Mouse (Mus musculus): Measurements from ENCODE around the gene Nudt9.

Gene Nudt9

DNA sequence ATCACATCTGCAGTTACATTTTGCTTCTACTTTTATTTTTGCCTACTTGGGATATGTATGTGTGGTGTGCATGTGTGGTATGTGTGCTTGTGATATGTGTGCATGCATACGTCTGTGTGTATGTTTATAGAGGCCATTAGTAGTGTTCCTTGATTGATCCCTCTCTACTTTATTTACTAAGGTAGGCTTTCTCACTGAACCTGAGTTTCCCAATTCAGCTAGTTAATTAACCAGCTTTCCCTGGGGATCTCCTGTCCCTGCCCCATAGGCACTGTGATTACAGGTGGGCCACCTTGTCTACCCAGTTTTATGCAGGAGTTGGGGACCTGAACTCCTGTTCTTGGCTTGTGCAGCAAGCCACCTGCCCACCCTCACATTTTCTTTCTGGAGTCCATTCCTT is 9.4 kb upstream of the Nudt9 start:
- DNase-seq (ENCODE audit: low spot score in 2 of 2), result no peak

DNA sequence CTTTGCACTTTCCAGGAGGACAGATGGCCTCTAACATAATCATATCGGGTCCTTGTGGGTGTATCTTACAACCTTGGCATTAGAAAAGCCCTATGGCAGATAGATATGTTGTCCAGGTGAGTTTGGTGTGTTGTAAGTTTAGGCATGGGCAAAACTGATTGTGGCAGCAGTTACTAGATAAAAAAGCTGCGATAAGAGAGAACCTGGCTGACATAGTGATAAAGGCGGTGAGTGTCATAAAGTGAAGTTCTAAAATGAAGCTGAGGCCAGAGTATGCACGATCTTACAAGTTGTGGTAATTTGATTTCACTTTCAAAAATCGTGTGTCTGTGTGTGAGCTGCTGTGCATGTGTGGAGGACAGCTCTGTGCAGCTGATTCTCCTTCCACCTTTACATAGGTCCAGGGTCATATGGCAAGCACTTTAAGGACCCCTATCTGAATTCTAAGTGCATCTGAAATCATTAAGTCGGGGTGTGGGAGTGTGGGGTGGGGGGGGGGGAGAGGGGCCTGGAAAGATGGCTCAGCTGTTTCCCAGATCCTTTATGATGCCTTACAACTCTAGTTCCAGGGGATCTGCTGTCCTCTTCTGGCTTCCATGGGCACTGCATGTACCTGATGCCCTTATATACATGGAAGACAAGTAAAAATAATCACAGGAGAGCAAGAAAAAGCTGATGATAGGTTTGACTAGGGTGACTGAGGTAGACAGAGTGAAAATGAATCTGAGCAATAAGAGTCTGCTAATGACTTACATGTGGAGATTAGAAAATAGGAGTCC is 6.8 kb upstream of the Nudt9 start:
- peak; percentile 43 to 54 for DNase-seq (ENCODE audit: low spot score in 2 of 2)

GRCm38 (mm10) chr5:104042906-104043305 is 3.2 kb upstream of the Nudt9 start:
- DNase-seq (ENCODE audit: low spot score in 2 of 2), result no peak

DNA sequence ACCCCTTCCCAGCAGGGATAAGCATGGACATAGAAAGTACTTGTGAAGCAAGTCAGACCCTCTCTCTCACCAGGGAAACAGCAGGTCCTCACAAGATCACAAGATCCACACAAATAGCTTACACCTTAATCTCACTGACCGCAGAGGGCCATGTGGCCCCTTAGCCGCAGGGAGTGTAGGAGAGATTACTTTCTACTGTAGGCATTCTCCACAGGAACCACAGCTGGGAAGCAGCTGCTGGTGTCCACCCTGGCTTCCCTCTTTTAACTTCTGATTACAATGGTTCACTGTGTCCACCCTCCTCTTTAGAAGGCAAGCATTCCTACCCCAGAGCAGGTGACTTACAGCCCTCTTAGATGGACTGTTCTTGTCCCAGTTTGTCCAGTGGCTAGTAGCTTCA is 2.4 kb upstream of the Nudt9 start:
- DNase-seq (ENCODE audit: low spot score in 2 of 2), result no peak

- DNase-seq (ENCODE audit: low spot score in 2 of 2), result no peak
Measured at GRCm38 (mm10) chr5:104047200-104048105, 1.3 kb downstream of the Nudt9 start.

- no peak for DNase-seq (ENCODE audit: low spot score in 2 of 2)
Measured at GRCm38 (mm10) chr5:104048139-104048538, 2.0 kb downstream of the Nudt9 start.

GRCm38 (mm10) chr5:104052956-104053355 is 6.8 kb downstream of the Nudt9 start:
- DNase-seq (ENCODE audit: low spot score in 2 of 2), result no peak

DNA sequence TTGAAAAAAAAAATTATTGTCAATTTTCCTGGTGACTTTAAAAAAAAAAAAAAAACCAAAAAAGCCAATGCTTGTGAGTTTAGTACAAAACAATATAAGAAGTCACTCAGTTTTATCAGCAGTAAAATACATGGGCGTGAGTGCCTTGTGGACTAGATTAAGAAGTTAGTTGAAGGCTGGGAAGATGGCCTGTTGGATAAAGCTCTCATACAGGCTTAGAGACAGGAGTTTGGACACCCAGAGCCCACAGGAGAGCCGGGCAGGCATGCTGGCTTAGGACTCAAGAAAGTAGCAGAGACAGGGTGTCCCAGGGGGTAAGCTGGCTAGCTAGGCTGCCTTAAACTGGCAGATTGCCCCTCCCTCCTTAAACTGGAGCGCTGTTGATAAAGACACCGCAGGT is 8.8 kb downstream of the Nudt9 start:
- no peak for DNase-seq (ENCODE audit: low spot score in 2 of 2)

DNA sequence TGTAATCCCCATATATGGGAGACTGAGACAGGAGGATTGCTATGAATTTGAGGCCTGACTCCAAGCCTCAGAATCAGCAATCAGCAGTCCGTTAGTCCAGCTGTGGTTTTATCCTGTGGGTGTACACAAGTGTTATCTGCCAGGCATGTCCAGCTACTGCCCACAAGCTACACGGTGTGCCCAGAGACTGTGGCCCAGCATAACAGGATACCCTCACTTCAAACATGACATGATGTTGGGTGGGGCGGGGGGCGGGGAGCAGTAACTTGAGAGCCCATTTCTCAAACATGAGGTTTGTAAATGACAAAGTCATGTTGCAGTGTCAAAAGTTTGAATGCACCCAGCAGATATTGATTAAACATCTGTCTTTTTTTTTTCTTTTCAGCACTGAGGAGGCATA is 9.7 kb downstream of the Nudt9 start:
- no peak for DNase-seq (ENCODE audit: low spot score in 2 of 2)

- no peak for DNase-seq (ENCODE audit: low spot score in 2 of 2)
Measured at GRCm38 (mm10) chr5:104056295-104056694, 10.2 kb downstream of the Nudt9 start.

DNA sequence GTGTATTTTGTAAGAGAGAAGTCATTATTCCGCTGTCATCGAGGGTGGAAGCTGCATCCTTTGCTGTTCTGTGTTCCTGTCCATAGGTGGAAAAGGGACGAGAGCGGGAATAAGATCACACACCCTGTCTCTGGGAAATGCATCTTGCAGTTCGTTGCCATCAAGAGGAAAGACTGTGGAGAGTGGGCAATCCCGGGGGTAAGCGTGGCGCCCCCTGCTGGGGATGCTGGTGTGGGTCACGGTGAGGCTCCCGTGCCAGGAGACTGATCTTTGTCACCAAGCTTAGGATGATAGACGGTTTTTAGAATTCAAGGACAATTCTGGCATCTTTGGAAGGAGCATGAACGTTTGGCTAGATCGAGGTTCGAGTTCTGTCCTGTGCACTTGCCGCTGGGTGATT is 11.9 kb downstream of the Nudt9 start:
- DNase-seq (ENCODE audit: low spot score in 2 of 2), result peak in 1 of 2 experiments; percentile 43

DNA sequence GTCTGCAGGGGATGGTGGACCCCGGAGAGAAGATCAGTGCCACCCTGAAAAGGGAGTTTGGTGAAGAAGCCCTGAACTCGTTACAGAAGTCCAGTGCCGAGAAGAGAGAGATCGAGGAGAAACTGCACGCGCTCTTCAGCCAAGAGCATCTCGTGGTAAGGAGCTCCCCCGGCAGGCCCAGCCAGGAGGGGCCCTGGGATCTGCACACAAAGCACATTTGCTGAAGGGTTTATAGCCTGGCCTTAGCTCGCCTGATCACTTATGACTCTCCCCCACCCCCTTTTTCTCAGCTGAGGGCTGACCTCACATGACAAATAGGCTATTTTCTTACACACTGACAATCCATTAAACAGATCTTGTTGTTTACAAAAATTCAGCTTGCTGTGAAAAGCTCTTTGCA is 13.5 kb downstream of the Nudt9 start:
- no peak for DNase-seq (ENCODE audit: low spot score in 2 of 2)

DNA sequence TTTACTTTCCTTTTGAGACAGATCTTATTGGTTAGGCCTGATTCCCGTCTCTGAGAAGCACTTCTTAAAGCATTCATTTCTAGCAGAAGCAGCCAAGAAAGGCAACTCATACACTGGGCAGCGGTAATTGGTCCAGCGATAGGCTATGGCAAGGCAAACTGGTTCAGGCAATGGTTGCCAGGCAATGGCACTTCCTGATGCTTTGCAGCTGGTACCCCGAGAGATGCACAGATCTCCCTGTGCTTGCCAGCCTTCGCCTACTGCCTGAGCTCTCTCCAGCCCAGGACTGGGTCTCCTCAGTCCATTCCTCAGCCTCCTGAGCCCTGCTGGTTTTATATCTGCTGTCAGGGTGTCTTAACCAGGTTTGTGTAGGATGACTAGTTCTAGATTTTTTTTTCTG is 14.3 kb downstream of the Nudt9 start:
- DNase-seq (ENCODE audit: low spot score in 2 of 2), result no peak

GRCm38 (mm10) chr5:104061936-104062772 is 16.0 kb downstream of the Nudt9 start:
- no peak for DNase-seq (ENCODE audit: low spot score in 2 of 2)

DNA sequence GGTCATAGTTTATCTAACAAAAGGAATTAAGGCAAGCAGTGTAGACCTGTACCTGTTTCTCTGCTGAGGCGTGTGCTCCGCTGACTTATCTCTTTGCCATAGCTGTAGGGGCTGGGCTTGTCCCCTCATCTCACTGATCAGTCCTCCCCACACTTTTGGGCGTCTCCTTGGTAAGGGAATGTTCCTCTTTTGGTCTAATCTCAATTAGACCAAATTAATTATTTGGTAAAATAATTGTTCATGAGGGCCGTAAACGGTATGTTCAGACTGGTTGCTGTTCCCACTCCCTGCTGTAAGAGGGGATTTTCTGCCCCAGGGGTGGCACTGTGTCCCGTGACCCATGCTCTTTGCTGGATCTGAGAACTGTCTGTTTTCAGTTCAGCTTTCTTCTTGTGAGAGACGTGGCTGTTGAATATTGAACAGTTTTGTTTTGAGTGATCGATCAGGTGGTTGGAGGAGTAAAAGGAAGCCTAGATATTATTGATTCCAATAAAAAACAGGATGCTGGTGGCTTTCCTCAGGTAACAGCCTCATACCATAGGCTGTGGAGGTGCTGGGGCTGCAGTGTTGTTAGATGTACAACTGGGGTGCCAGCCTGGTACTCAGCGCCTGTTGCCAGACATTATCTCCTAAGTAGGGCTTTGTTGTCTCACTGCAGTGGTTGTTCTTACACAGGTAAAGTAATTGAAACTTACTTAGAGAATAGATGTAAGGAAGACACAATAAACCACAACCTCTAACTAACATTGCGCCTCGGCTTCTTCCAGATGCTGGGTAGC is 16.9 kb downstream of the Nudt9 start:
- DNase-seq (ENCODE audit: low spot score in 2 of 2), result no peak

DNA sequence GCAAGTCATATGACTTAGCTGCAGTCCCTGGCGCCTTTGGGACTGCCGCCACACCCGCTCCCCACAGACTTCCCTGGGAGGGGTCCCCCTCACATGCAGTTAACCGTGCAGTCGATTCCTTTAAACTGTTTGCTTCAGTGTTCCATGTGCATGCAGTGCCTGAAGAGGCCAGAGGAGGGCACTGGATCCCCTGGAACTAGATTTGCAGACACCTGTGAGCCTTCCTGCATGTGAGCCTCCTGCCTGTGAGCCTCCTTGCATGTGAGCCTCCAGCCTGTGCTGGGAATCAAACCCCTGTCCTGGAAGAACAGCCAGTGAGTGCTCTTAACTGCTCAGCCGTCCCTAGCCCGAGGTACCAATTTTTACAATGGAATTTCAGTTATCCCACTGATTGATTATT is 22.6 kb downstream of the Nudt9 start:
- peak in 1 of 2 experiments; percentile 15 for DNase-seq (ENCODE audit: low spot score in 2 of 2)

GRCm38 (mm10) chr5:104071048-104071447 is 24.9 kb downstream of the Nudt9 start:
- no peak for DNase-seq (ENCODE audit: low spot score in 2 of 2)

DNA sequence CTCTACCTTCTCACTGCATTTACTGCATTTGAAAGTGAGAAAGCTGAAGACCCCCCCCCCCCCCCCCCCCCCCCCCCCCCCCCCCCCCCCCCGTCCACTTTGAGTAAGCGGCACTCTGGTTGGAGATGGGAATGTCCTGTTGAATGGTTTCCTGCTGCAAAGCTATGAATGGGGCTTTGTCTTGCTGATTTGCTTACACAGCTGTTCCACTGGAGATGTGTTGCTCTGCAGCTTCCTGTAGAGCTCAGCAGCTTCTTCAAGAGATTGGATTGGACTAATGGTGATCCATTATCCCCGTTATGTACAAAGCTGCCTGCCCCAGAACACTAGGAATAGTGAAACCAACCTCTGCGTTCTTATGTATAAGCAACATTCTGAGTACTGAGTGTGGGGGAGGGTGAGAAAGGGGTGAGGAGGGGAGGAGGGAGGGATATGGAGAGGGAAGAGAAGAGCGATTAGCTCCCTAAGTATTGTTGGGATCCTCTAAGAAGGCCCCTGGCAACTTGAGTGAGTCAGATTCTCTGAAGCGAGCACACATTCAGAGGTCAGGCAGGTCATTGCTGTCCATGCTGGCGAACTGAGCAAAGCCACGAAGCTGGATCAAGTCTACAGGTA is 26.3 kb downstream of the Nudt9 start:
- no peak for DNase-seq (ENCODE audit: low spot score in 2 of 2)

DNA sequence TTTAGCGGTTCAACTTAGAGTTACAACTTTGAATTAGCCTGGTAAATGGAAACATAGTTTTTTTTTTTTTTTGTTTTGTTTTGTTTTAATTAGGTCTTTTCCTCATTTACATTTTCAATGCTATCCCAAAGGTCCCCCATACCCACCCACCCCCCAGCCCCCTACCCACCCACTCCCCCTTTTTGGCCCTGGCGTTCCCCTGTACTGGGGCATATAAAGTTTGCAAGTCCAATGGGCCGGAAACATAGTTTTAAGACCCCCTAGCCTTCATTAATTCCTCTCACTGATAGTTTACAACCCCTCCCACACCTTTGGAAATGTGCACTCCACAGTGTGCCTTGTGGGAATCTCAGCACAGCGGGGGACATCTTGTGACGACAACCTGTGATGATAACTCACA is 27.5 kb downstream of the Nudt9 start:
- no peak for DNase-seq (ENCODE audit: low spot score in 2 of 2)

- DNase-seq (ENCODE audit: low spot score in 2 of 2), result peak; percentile 46 to 50
Measured at GRCm38 (mm10) chr5:104074388-104074787, 28.3 kb downstream of the Nudt9 start.

GRCm38 (mm10) chr5:104076361-104076760 is 30.3 kb downstream of the Nudt9 start:
- no peak for DNase-seq (ENCODE audit: low spot score in 2 of 2)
